Mouse (Mus musculus) CH12.LX (cell line): ENCODE measurements around the gene Ado. TPM values are rescaled to one million over a fixed set of nuclear protein-coding genes. Genes with fewer than 3 reads are reported as not detected.

Experiments
- polyA plus RNA-seq: library from polyadenylated mRNA; unstranded; fragments of >175 nt; gene quantifications from 2 replicates; pipeline ENCODE4 v1.2.1, GENCODE M21; 2012; ENCODE audit warnings: low read depth; ENCODE audit not compliant: insufficient read length
- total RNA-seq, 2 experiments: library from RNA; depleted of rRNA; stranded (reverse); fragments of 300-350 nt in 1 of 2; fragments of >200 nt in 1 of 2; gene quantifications; 2 replicates each; pipeline ENCODE4 v1.2.3; 2012 to 2014

The Ado gene
- total and polyA plus RNA-seq, 3 experiments = 10.3 to 14.8 (median 12.3) TPM

Other genes with a start within 250 kb of the Ado start
- gene Egr2, start 13.5 kb downstream of the Ado start, total RNA-seq (2012; rRNA removed) = 1.0 and 1.3 TPM in 2 replicates
- 4.7 and 5.7 TPM in 2 replicates for gene Egr2, start 13.5 kb downstream of the Ado start, total RNA-seq (2014; rRNA removed)
- gene Egr2, start 13.5 kb downstream of the Ado start, polyA plus RNA-seq = 3.1 and 4.6 TPM in 2 replicates